Mouse (Mus musculus) forebrain, embryonic 16.5 days (tissue): ENCODE results near the gene Itga11. TPM values are rescaled to one million over a fixed set of nuclear protein-coding genes. Genes with fewer than 3 reads are reported as not detected.
A peak's percentile ranks its signal among the peaks of the same experiment; 100 is the strongest.

Experiments used
- ATAC-seq: fragments of 200-750 bp; cut with Nextera tagmentation; 2 replicates; pipeline ENCODE4 v1.8.0; 2017; ENCODE audit warnings: mild to moderate bottlenecking, moderate library complexity
- H3K27ac ChIP-seq: fragments of 300-500 bp; sonication (generic); 2 replicates; pipeline ENCODE4 v1.5.1; 2014; ENCODE audit warnings: low read length, control low read depth
- H3K27me3 ChIP-seq: fragments of 300-500 bp; sonication (generic); replicated peaks from 2 replicates; pipeline ENCODE4 v1.6.1; 2014; ENCODE audit warnings: low read length; ENCODE audit not compliant: control insufficient read depth, insufficient read depth
- H3K36me3 ChIP-seq: fragments of 300-500 bp; sonication (generic); 2 replicates; pipeline ENCODE4 v1.6.1; 2014; ENCODE audit not compliant: control insufficient read depth, insufficient read depth
- H3K4me1 ChIP-seq: fragments of 300-500 bp; sonication (generic); replicated peaks from 2 replicates; pipeline ENCODE4 v1.6.1; 2014; ENCODE audit warnings: low read length; ENCODE audit not compliant: control insufficient read depth, insufficient read depth
- H3K4me2 ChIP-seq: fragments of 300-500 bp; sonication (generic); 2 replicates; pipeline ENCODE4 v1.6.1; 2014; ENCODE audit warnings: mild to moderate bottlenecking, low read length, control low read depth
- H3K4me3 ChIP-seq: fragments of 300-500 bp; sonication (generic); replicated peaks from 2 replicates; pipeline ENCODE4 v1.5.1; 2014; ENCODE audit warnings: mild to moderate bottlenecking, low read length, control low read depth
- H3K9ac ChIP-seq: fragments of 300-500 bp; sonication (generic); replicated peaks from 2 replicates; pipeline ENCODE4 v1.6.1; 2014; ENCODE audit warnings: low read depth, low read length, control low read depth
- H3K9me3 ChIP-seq: fragments of 300-500 bp; sonication (generic); 2 replicates; pipeline ENCODE4 v1.6.1; 2016; ENCODE audit warnings: low read length; ENCODE audit not compliant: control insufficient read depth
- WGBS: fragments of 180-500 bp; shearing (Covaris S2); extraction: QIAGEN DNeasy Blood & Tissue Kit; methylation state at CpG from one replicate; pipeline ENCODE4 v1.1.7; 2014; 5-methylcytosine and 5-hydroxymethylcytosine counted together
- polyA plus RNA-seq: library from polyadenylated mRNA; unstranded; fragments of >200 nt; fragmentation: Nextera tagmentation; extraction: Ambion mirVana; gene quantifications from 2 replicates; pipeline ENCODE4 v1.2.1, GENCODE M21; 2015

Itga11 gene
- polyA plus RNA-seq, 1 experiment from 2014 or later, result 1.0 TPM

DNA sequence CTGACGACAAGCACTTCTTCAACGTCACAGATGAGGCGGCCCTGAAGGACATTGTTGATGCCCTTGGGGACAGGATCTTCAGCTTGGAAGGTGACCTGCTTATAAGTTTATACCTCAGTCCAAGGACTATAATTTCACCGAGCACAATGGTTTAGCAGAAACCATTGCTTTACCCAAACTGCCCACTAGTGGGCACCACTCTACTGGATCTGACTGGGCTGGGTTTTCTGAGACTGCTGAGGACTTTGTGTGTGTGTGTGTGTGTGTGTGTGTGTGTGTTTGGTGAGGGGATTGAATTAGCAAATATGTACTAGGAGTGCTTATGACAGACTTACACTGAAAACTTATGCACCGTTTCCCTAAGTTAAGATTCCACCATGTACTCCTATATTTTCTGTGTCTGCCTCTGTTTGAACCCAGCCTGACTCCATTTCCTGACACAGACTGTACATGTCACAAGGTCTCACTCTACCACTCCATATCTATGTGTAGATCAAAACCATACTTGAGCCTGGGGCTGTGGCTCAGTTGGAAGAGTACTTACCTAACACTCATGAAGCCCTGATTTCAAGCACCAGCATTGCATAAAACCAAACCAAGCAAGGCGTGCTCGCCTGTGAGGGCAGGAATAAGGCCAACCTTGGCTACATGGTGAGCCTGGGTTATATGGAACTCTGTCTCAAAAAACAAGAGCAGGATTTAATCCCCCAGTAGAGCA is 67.1 kb downstream of the Itga11 start:
- no peak for ATAC-seq
- Histone ChIP-seq H3K27me3 (no peaks in the 10 kb centered on the region), H3K9ac (no peak overlapping the region), H3K4me1 (no peaks in the 10 kb centered on the region), H3K4me3 (no peak overlapping the region), H3K9me3 (no peaks in the 10 kb centered on the region), H3K36me3 (no peaks in the 10 kb centered on the region), H3K4me2 (no peak overlapping the region), H3K27ac (no peak overlapping the region)
- WGBS, result 54% methylated on average over 7 of the region's 7 CpGs

DNA sequence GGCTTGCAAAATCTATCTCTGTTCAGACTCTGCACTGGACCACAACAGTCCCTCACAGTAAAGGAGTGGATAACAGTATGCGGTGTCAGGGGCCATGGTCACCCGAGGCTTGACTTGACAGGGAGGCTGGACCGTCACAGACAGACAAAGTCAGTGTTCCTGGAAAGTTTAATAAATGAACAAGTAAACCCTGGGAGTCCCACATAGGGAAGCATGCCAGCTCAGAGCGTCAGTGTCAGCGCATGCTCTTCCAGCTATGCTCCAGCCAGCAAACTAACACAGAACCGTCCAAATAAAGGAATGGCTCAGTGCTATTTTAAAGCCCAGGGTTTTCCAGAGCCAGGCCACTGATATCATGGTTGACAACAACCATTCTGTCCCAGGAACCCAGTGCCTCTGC is 69.0 kb downstream of the Itga11 start:
- 84% methylated on average over 6 of the region's 6 CpGs for WGBS
- no peak for ATAC-seq

GRCm38 (mm10) chr9:62749666-62750065 is 72.0 kb downstream of the Itga11 start:
- Histone ChIP-seq H3K27ac (no peak overlapping the region), H3K9me3 (no peaks in the 10 kb centered on the region), H3K36me3 (no peaks in the 10 kb centered on the region), H3K4me3 (no peak overlapping the region), H3K4me1 (no peaks in the 10 kb centered on the region), H3K9ac (no peak overlapping the region), H3K4me2 (no peak overlapping the region), H3K27me3 (no peaks in the 10 kb centered on the region)
- 75% methylated on average over 6 of the region's 6 CpGs for WGBS
- ATAC-seq, result no peak

More for the DNA sequence above, 69.0 kb downstream of the Itga11 start:
- no peaks in the 10 kb centered on the region for H3K36me3 ChIP-seq
- H3K27ac ChIP-seq, result no peak overlapping the region
- no peaks in the 10 kb centered on the region for H3K4me1 ChIP-seq
- H3K4me3 ChIP-seq, result no peak overlapping the region
- H3K9me3 ChIP-seq, result no peaks in the 10 kb centered on the region
- no peak overlapping the region for H3K9ac ChIP-seq
- no peaks in the 10 kb centered on the region for H3K27me3 ChIP-seq
- no peak overlapping the region for H3K4me2 ChIP-seq

DNA sequence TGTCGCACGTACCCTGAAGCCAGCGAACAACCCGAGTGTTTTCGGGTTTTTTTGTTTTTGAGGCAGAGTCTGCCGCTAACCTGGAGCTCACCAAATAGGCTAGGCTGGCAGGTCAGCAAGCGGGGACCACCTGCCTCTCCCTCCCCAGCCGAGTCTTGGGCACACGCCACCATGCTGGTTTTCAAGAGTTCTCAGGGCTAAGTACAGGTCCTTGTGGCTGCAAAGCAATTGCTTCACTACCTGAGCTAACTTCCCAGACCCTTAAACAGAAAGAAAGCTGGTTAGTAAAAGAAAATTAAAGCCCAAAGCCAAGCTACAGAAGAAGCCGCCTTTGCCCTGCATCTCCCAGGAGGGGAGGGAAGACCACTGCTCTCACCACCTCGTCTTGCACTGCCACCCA is 72.8 kb downstream of the Itga11 start:
- no peak overlapping the region for H3K9ac ChIP-seq
- H3K27ac ChIP-seq, result no peak overlapping the region
- no peaks in the 10 kb centered on the region for H3K27me3 ChIP-seq
- no peaks in the 10 kb centered on the region for H3K4me1 ChIP-seq
- ATAC-seq, result no peak
- no peak overlapping the region for H3K4me2 ChIP-seq
- H3K4me3 ChIP-seq, result no peak overlapping the region
- no peaks in the 10 kb centered on the region for H3K36me3 ChIP-seq
- 88% methylated on average over 11 of the region's 11 CpGs for WGBS
- H3K9me3 ChIP-seq, result no peaks in the 10 kb centered on the region

DNA sequence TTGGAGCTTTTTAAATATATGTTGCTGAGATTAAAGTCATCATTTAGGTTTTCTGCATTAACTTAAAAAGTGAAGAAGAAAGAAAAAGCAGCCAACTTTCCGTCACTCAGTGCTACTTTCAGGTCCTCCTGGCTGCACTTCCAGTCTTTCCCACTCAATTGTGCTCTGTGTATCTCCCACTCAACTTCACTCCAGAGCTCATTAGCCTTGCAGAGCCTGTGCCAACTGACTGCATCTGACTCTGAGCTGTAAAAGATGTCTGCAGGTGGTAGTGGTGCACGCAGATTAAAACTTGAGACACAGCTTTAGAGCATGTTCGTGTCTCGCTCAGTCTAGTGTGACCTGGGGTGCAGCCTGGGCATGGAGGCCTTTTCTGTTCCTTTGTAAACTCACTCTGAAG is 80.7 kb downstream of the Itga11 start:
- no peaks in the 10 kb centered on the region for H3K27me3 ChIP-seq
- WGBS, result 43% methylated on average over 4 of the region's 4 CpGs
- H3K4me2 ChIP-seq, result no peak overlapping the region
- H3K4me3 ChIP-seq, result no peak overlapping the region
- no peak overlapping the region for H3K27ac ChIP-seq
- H3K9me3 ChIP-seq, result no peaks in the 10 kb centered on the region
- H3K4me1 ChIP-seq, result no peaks in the 10 kb centered on the region
- no peak overlapping the region for H3K9ac ChIP-seq
- no peaks in the 10 kb centered on the region for H3K36me3 ChIP-seq
- no peak for ATAC-seq

DNA sequence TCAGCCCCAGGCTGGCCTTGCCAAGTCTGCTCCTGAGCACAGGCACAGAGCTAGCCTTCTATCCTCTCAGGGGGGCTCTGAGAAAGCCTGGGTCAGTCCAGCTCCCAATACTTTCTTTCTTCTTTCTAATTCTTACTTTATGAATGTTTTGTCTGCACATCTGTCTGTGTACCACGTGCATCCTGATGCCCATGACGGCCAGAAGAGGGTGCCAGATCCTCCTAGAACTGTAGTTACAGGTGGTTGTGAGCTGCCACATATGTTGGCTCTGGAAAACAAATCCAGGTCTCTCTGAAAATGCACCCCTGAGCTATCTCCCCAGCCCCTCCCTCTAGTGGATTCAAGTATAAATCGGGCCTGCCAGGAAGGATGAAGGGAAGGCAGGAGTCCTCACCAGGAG is 82.0 kb downstream of the Itga11 start:
- no peak for ATAC-seq
- Histone ChIP-seq H3K36me3 (no peaks in the 10 kb centered on the region), H3K9ac (no peak overlapping the region), H3K27ac (no peak overlapping the region), H3K4me1 (no peaks in the 10 kb centered on the region), H3K4me2 (no peak overlapping the region), H3K27me3 (no peaks in the 10 kb centered on the region), H3K9me3 (no peaks in the 10 kb centered on the region), H3K4me3 (no peak overlapping the region)
- WGBS, result 66% methylated on average over 3 of the region's 3 CpGs

DNA sequence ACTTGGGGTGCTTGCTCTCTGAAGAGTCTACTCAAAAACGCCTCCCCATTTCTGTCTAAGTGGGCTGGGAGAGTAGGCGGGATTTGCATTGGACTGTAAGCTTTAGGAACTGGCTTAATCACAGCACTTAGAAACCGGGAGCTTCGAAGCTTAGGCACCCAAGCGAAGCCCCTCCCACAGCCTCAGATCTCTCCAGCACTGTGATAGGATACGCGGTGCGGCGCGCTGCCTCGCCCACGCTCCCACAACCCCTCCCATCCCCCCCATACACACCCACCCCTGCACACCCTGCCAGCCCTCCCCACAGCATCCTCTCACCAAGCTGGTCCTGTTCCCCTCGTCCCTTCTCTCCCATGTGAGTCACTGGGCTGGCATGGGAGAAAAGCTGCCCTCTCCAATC is 85.9 kb downstream of the Itga11 start:
- Histone ChIP-seq H3K27me3 (no peaks in the 10 kb centered on the region), H3K36me3 (no peaks in the 10 kb centered on the region), H3K9me3 (no peaks in the 10 kb centered on the region), H3K4me3 (no peak overlapping the region; the same call in 1 of the 2 replicates), H3K4me2 (peak overlapping the region; percentile 35), H3K4me1 (peaks cover 8% of the 10 kb centered on the region; the same call in 1 of the 2 replicates), H3K9ac (no peak overlapping the region), H3K27ac (no peak overlapping the region)
- ATAC-seq, result peak; percentile 69
- 21% methylated on average over 13 of the region's 13 CpGs for WGBS

DNA sequence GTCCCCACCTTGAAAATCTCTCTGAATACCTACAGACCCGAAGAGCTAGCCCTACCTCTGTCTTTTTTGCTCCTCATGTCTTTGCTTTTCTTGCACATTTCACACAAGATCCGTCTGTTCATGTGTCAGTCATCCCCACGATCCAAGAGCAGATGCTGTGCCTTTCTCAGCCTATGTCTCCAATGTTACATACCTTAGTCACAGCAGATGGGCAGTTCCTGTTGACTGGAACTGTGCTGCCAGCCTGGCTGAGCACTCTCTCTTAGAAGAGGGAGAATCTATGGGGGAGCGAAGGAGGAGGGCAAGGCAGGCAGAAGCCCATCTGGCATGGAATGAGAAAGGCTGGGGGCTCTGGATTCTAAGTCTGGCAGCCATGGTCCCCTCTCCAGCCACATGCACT is 87.7 kb downstream of the Itga11 start:
- 47% methylated on average over 4 of the region's 4 CpGs for WGBS
- H3K4me1 ChIP-seq, result peaks cover 8% of the 10 kb centered on the region; the same call in 1 of the 2 replicates
- H3K4me3 ChIP-seq, result no peak overlapping the region
- H3K36me3 ChIP-seq, result no peaks in the 10 kb centered on the region
- no peaks in the 10 kb centered on the region for H3K9me3 ChIP-seq
- peak; percentile 54; the same call in 1 of the 2 replicates for ATAC-seq
- no peak overlapping the region; the same call in 1 of the 2 replicates for H3K9ac ChIP-seq
- no peaks in the 10 kb centered on the region for H3K27me3 ChIP-seq
- H3K4me2 ChIP-seq, result no peak overlapping the region
- H3K27ac ChIP-seq, result no peak overlapping the region

DNA sequence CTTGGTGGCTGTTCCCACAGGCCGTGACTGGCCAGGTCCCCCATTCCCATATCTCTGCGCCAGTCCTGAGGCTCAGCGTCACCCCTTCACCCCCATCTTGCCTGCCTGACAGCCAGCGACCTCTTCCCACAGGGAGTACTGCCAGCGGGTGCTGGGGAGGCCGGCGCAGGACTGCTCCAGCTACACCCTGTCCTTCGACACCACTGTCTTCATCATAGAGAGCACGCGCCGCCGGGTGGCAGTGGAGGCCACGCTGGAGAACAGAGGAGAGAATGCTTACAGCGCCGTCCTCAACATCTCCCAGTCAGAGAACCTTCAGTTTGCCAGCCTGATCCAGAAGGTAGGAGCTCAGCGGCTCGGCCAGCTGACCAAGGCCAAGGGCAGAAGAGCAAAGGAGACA is 89.8 kb downstream of the Itga11 start:
- no peak overlapping the region for H3K9ac ChIP-seq
- H3K36me3 ChIP-seq, result no peaks in the 10 kb centered on the region
- H3K4me2 ChIP-seq, result no peak overlapping the region
- ATAC-seq, result no peak
- WGBS, result 67% methylated on average over 17 of the region's 17 CpGs
- H3K4me1 ChIP-seq, result peaks cover 8% of the 10 kb centered on the region; the same call in 1 of the 2 replicates
- no peaks in the 10 kb centered on the region for H3K27me3 ChIP-seq
- no peaks in the 10 kb centered on the region for H3K9me3 ChIP-seq
- H3K27ac ChIP-seq, result no peak overlapping the region
- no peak overlapping the region for H3K4me3 ChIP-seq
